Mouse (Mus musculus) liver, embryonic 16.5 days (tissue): Measurements from ENCODE around the gene Frmd4a. TPM values are rescaled to one million over a fixed set of nuclear protein-coding genes. Genes with fewer than 3 reads are reported as not detected.
"Not testable (repeated sequence)": the region's sequence is repeated elsewhere in the genome, so short reads cannot be mapped to it uniquely, and the experiment has no call there.

Experiments used
- ATAC-seq: fragments of 200-750 bp; cut with Nextera tagmentation; 2 replicates; pipeline ENCODE4 v1.8.0; 2017; ENCODE audit warnings: low read depth, mild to moderate bottlenecking, moderate number of reproducible peaks, moderate library complexity
- H3K27ac ChIP-seq: fragments of 300-500 bp; sonication (generic); 2 replicates; pipeline ENCODE4 v1.5.1; 2014; ENCODE audit warnings: mild to moderate bottlenecking, low read length
- H3K27me3 ChIP-seq: fragments of 300-500 bp; sonication (generic); 2 replicates; pipeline ENCODE4 v1.6.1; 2014; ENCODE audit warnings: low read depth, low read length, mixed read lengths; ENCODE audit not compliant: control insufficient read depth, insufficient read depth
- H3K36me3 ChIP-seq: fragments of 300-500 bp; sonication (generic); 2 replicates; pipeline ENCODE4 v1.6.1; 2014; ENCODE audit warnings: mild to moderate bottlenecking; ENCODE audit not compliant: control insufficient read depth, insufficient read depth
- H3K4me1 ChIP-seq: fragments of 300-500 bp; sonication (generic); 2 replicates; pipeline ENCODE4 v1.6.1; 2014; ENCODE audit warnings: low read depth, low read length, mixed read lengths; ENCODE audit not compliant: control insufficient read depth
- H3K4me2 ChIP-seq: fragments of 300-500 bp; sonication (generic); 2 replicates; pipeline ENCODE4 v1.6.1; 2014; ENCODE audit warnings: low read depth, low read length, mixed read lengths
- H3K4me3 ChIP-seq: fragments of 300-500 bp; sonication (generic); 2 replicates; pipeline ENCODE4 v1.5.1; 2014; ENCODE audit warnings: low read depth, mild to moderate bottlenecking, low read length
- H3K9ac ChIP-seq: fragments of 300-500 bp; sonication (generic); 2 replicates; pipeline ENCODE4 v1.6.1; 2014; ENCODE audit warnings: low read depth, low read length
- H3K9me3 ChIP-seq: fragments of 300-500 bp; sonication (generic); replicated peaks from 2 replicates; pipeline ENCODE4 v1.6.1; 2016; ENCODE audit warnings: low read length; ENCODE audit not compliant: control insufficient read depth
- WGBS: fragments of 180-500 bp; shearing (Covaris S2); extraction: QIAGEN DNeasy Blood & Tissue Kit; methylation state at CpG from one replicate; pipeline ENCODE4 v1.1.7; 2014; ENCODE audit not compliant: insufficient replicate concordance; 5-methylcytosine and 5-hydroxymethylcytosine counted together
- polyA plus RNA-seq: library from polyadenylated mRNA; unstranded; fragments of >200 nt; fragmentation: Nextera tagmentation; extraction: Ambion mirVana; gene quantifications from 2 replicates; pipeline ENCODE4 v1.2.1, GENCODE M21; 2015

Gene Frmd4a
- polyA plus RNA-seq, 1 experiment from 2014 or later, result 19.8 TPM

DNA sequence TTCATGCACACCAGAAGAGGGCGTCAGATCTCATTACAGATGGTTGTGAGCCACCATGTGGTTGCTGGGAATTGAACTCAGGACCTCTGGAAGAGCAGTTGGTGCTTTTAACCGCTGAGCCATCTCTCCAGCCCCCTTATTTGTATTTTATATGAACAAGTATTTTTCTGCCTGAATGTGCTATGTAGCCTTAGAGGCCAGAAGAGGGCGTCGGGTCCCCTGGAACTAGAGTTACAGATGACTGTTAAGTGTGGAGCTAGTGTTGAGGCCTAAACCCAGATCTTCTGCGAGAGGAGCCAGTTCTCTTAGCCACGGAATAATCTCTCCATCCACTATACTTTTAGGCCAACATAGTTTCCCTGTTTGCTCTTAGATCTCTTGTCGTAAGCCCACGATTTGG is 320.8 kb downstream of the Frmd4a start:
- H3K36me3 ChIP-seq, H3K27ac ChIP-seq, H3K27me3 ChIP-seq, H3K9me3 ChIP-seq, H3K4me1 ChIP-seq, H3K4me3 ChIP-seq, H3K9ac ChIP-seq, ATAC-seq, H3K4me2 ChIP-seq: not testable (repeated sequence)
- WGBS, result 54% methylated on average over 8 of the region's 8 CpGs

DNA sequence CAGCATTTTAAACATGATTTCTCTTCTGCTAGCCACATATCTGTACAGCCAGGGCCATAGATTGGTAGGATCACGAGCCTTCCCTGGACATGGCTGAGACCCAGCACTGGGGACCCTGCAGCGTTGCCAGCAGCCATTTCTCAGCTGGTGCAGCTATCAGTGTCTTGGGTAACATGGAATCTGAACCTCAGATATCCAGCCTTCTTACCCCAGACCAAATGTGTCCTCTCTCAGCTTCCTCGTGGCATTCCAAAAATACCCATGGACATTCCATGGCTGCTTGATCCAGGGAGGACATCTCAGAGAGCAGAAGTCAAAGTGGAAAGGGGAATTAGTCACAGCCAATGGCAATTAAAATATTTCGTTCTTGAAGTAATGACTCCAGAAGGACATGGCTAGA is 321.6 kb downstream of the Frmd4a start:
- 48% methylated on average over 4 of the region's 4 CpGs for WGBS
- Histone ChIP-seq H3K4me3 (no peak overlapping the region), H3K4me1 (no peaks in the 10 kb centered on the region), H3K9me3 (no peaks in the 10 kb centered on the region), H3K27me3 (no peaks in the 10 kb centered on the region), H3K4me2 (no peak overlapping the region), H3K9ac (no peak overlapping the region), H3K36me3 (no peaks in the 10 kb centered on the region), H3K27ac (no peak overlapping the region)
- no peak for ATAC-seq

DNA sequence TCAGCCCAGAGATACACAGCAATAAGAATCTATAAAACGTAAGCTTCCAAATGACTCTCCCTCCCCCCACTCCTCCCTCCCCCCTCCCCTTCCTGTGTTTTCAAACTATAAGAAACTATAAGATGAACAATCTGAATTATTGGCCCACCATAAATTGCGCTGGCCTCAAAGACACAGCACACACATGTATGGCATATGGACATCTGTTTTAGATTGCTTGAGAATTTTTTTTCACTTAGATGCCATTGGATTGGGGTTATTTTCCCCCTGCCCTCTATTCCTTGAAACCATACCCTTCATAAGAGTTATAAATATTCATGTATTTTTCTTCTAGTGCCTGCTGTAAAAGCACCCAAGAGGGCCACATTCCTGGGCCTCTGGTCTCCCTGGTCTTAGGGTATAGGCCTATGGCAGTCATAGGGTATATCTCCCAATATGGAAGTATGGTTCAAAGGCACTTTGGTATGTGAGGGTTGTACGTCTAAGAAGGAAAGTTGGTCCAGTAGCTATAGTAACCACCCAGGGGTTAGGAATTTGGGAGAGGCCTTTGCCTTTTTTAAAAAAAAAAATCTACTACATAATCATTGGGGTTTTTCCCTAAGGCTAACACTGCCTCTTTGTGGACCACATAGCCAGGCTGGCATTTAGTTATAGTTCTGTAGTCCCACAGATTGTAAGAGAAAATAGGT is 322.2 kb downstream of the Frmd4a start:
- 55% methylated on average over 3 of the region's 3 CpGs for WGBS
- Histone ChIP-seq H3K9ac (no peak overlapping the region), H3K4me2 (no peak overlapping the region), H3K27me3 (no peaks in the 10 kb centered on the region), H3K4me1 (no peaks in the 10 kb centered on the region), H3K4me3 (no peak overlapping the region), H3K27ac (no peak overlapping the region), H3K9me3 (no peaks in the 10 kb centered on the region), H3K36me3 (no peaks in the 10 kb centered on the region)
- ATAC-seq, result no peak

DNA sequence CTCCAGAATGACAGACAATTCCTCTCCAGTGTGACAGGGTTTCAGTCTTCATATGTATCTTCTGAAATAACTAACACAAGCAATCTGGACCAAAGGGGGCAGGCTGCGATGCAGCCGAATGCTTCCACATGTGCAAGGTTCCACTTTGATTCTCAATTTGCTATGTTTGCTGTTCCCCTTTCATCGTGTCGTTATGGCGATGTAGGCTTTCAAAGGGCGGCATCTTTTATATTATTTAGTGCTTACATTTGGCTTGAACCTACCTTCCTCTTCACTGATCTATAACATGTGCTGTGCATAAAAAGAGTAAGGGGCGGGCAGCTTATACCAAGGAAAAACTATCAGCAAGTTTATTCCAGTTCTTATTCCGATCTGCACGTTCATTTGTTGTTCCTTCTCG is 322.9 kb downstream of the Frmd4a start:
- H3K27ac ChIP-seq, result no peak overlapping the region
- no peaks in the 10 kb centered on the region for H3K27me3 ChIP-seq
- no peak overlapping the region for H3K4me2 ChIP-seq
- WGBS, result 73% methylated on average over 10 of the region's 10 CpGs
- no peaks in the 10 kb centered on the region for H3K36me3 ChIP-seq
- no peaks in the 10 kb centered on the region for H3K9me3 ChIP-seq
- no peak overlapping the region for H3K4me3 ChIP-seq
- ATAC-seq, result no peak
- H3K9ac ChIP-seq, result no peak overlapping the region
- no peaks in the 10 kb centered on the region for H3K4me1 ChIP-seq

DNA sequence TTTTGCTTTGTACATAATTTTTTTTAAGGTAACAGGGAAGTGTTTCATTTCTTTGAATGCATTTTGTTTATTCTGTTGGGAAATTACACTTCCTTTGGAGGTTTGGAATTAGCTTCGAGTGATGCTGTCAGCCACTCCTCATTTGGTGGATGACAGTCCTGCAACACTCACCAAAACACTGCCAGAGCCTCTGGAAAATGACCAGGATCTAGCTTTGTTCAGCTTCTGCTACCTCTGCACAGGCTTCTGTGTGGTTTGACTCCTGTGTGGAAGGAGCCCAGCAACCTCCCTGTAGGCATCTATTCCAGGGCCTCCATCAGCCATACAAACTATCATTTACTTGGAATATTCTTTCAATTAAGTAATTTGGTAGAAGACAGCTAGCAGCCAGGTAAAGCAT is 323.6 kb downstream of the Frmd4a start:
- Histone ChIP-seq H3K4me1 (no peaks in the 10 kb centered on the region), H3K4me2 (no peak overlapping the region), H3K9ac (no peak overlapping the region), H3K36me3 (no peaks in the 10 kb centered on the region), H3K27ac (no peak overlapping the region), H3K9me3 (no peaks in the 10 kb centered on the region), H3K4me3 (no peak overlapping the region), H3K27me3 (no peaks in the 10 kb centered on the region)
- WGBS, result 25% methylated on average over 1 of the region's 1 CpGs
- no peak for ATAC-seq

DNA sequence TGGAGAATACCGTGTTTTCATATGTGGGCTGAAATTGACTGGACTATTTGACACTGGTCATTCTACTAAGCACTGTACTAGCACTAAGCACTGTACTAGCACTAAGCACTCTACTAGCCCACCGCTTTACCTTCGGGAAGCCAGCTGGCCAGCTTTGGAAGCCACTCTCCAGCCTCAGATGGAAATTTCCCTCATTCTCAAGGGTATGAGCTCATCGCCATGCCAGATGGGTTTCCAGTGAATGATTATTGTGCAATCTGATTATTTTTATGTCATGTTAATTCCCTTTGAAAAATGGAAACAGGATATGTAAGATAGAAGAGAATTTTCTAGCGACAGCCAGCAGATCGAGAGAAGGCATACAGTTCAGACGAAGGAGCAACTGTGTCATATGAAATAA is 324.5 kb downstream of the Frmd4a start:
- H3K4me1 ChIP-seq, result no peaks in the 10 kb centered on the region
- no peak overlapping the region for H3K9ac ChIP-seq
- H3K27me3 ChIP-seq, result no peaks in the 10 kb centered on the region
- no peak overlapping the region for H3K4me2 ChIP-seq
- no peak overlapping the region for H3K4me3 ChIP-seq
- no peaks in the 10 kb centered on the region for H3K9me3 ChIP-seq
- H3K36me3 ChIP-seq, result no peaks in the 10 kb centered on the region
- 67% methylated on average over 7 of the region's 7 CpGs for WGBS
- ATAC-seq, result no peak
- no peak overlapping the region for H3K27ac ChIP-seq

DNA sequence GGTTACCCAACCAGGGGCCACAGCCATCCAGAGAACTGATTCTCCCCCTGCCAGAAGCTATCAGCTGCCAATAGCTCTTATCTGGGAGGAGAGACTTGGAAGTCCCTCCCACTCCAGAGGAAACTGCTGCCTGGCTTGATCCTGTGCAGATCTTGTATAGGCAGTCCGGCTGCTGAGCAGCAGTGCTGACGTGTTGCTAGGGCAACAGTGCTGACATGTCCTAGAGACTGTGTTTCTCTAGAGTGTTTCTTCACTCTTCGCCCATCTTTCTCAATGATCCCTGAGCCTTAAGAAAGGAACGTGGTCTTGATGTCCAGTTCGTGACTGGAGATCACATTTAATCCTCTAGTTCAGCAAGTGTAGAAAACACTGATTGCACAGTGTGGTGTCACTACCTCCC is 326.9 kb downstream of the Frmd4a start:
- Histone ChIP-seq H3K27ac (no peak overlapping the region), H3K4me1 (peaks cover 4% of the 10 kb centered on the region; the same call in 1 of the 2 replicates), H3K4me2 (no peak overlapping the region), H3K4me3 (no peak overlapping the region), H3K27me3 (no peaks in the 10 kb centered on the region), H3K9me3 (no peaks in the 10 kb centered on the region), H3K9ac (no peak overlapping the region), H3K36me3 (no peaks in the 10 kb centered on the region)
- WGBS, result 62% methylated on average over 5 of the region's 5 CpGs
- ATAC-seq, result no peak

DNA sequence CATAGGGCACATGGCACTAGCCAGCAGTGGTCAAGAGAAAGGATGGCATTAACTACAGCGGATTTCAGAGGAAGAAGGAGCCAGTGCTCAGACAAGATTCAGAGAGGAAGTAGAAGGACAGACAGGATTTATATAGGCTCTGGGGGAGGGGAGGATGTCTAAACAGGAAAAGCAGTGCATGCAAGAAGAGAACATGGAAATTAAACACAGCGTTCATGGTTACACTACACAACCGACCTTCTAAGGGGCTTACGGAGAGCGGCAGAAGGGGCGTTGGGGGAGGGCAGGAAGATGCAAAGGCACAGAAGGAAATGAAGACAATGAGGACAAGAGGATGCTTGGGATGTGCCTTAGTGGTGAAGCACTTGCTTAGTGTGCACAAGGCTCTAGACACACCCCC is 328.7 kb downstream of the Frmd4a start:
- Histone ChIP-seq H3K9me3 (no peaks in the 10 kb centered on the region), H3K4me2 (no peak overlapping the region), H3K27ac (no peak overlapping the region), H3K36me3 (no peaks in the 10 kb centered on the region), H3K4me3 (no peak overlapping the region), H3K4me1 (peaks cover 4% of the 10 kb centered on the region; the same call in 1 of the 2 replicates), H3K27me3 (no peaks in the 10 kb centered on the region), H3K9ac (no peak overlapping the region)
- 16% methylated on average over 6 of the region's 6 CpGs for WGBS
- no peak for ATAC-seq

DNA sequence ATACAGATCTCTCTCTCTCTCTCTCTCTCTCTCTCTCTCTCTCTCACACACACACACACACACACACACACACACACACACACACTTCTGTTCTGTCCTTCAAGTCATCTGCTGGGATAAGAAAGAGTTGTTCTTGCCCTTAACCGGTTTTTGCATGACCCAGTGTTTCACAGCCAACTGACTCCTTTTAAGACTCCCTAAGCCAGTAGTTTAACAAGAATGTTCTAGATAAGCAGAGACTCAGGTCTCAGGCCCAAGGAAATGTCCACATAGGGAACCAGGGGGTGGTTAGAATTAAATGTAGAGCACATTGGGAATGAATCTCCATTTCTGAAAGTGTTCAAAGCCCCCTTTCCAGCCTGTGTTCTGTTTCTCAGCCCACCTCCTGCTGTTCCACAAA is 329.4 kb downstream of the Frmd4a start:
- Histone ChIP-seq H3K9ac (no peak overlapping the region), H3K9me3 (no peaks in the 10 kb centered on the region), H3K4me3 (no peak overlapping the region), H3K27ac (no peak overlapping the region), H3K4me1 (peaks cover 4% of the 10 kb centered on the region; the same call in 1 of the 2 replicates), H3K36me3 (no peaks in the 10 kb centered on the region), H3K27me3 (no peaks in the 10 kb centered on the region), H3K4me2 (no peak overlapping the region)
- 34% methylated on average over 1 of the region's 1 CpGs for WGBS
- no peak for ATAC-seq
